Mouse (Mus musculus) gastrocnemius, postnatal 25 days (tissue): Measurements from ENCODE around the gene Rdh16f1. TPM values are rescaled to one million over a fixed set of nuclear protein-coding genes. Genes with fewer than 3 reads are reported as not detected.

ENCODE experiments used
- DNase-seq: peaks from one replicate; pipeline ENCODE4 v3.0.0; 2022
- long read RNA-seq, 2 experiments: library from polyadenylated mRNA; stranded (forward); transcript quantifications; one replicate each; pipeline ENCODE4 v2.0.0; 2021
- total RNA-seq, 2 experiments: library from RNA; stranded (reverse); gene quantifications; 1 replicate in 1 of 2; 2 replicates in 1 of 2; pipeline ENCODE4 v1.2.3; 2021

The Rdh16f1 gene
- not detected for total RNA-seq
- long read RNA-seq, experiment 1, partial matches to known transcripts = 0 of 1 reads
- long read RNA-seq, experiment 1, other reads (novel, unspliced or antisense) = 1 of 1 reads
- long read RNA-seq, experiment 2, partial matches to known transcripts = 0 of 2 reads
- long read RNA-seq, experiment 2, other reads (novel, unspliced or antisense) = 2 of 2 reads

DNA sequence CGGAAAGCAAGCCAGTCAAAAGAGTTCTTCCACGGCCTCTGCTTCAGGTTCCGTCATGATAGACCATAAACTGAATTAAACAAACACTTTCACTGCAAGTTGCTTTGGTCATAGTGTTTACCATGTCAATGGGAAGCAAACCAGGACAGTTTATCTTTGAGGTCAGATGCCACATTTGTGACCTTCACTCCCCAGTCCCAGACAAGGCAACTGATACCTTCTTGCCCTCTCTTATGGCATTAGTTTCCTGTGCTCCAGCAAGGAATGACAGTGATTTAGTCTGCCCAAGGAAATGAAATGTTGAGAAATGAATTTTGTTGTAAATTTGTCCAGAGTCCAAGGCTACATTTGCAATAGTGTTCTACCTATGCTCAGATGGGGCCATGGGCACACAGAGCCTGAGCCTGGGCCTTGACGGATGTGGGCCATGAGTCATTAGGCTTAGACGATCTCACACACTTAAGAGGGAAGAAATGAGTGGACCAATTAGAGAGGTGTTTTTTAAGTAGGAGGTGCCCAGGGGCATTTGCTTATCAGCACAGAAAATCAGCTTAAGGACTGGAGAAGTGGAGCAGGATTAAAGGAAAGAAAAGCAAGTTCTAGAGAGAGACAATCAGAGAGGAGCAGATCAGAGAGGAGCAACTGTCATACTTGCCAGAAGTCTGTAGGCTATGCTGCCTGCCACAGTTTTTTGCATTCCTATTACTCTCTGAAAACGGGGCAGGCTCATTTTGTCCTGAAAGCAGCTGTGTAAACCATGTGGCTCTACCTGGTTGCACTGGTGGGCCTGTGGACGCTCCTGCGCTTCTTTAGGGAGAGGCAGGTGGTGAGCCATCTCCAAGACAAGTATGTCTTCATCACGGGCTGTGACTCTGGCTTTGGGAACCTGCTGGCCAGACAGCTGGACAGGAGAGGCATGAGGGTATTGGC is at the start of gene Rdh16f1, which contains the start of gene Rdh1:
Gene Rdh16f1 (plus strand): TSS at position 607 of the 930 bp plus-strand sequence.
Gene Rdh1 (plus strand): TSS at position 541 of the 930 bp plus-strand sequence.
- DNase-seq = no peak

GRCm38 (mm10) chr10:127710331-127710730 is 49.3 kb upstream of the Rdh16f1 start:
- no peak for DNase-seq

DNA sequence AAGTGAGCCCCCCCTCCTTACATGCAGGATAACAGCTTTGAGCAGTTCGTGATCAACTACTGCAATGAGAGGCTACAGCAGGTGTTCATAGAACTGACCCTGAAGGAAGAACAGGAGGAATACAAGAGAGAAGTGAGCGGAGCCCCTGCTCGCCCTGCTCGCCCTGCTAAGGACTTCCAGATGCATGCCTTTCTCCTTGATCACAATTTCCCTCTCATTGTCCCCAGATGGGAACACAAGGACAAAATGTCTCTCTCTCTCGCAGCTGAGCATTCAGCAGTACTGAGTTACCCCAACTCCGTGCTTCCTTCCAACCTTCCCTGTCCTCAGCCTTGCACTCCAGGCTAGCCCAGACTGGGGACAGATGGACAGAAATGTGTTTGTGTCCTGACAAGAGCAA is 46.9 kb upstream of the Rdh16f1 start:
- DNase-seq = no peak

DNA sequence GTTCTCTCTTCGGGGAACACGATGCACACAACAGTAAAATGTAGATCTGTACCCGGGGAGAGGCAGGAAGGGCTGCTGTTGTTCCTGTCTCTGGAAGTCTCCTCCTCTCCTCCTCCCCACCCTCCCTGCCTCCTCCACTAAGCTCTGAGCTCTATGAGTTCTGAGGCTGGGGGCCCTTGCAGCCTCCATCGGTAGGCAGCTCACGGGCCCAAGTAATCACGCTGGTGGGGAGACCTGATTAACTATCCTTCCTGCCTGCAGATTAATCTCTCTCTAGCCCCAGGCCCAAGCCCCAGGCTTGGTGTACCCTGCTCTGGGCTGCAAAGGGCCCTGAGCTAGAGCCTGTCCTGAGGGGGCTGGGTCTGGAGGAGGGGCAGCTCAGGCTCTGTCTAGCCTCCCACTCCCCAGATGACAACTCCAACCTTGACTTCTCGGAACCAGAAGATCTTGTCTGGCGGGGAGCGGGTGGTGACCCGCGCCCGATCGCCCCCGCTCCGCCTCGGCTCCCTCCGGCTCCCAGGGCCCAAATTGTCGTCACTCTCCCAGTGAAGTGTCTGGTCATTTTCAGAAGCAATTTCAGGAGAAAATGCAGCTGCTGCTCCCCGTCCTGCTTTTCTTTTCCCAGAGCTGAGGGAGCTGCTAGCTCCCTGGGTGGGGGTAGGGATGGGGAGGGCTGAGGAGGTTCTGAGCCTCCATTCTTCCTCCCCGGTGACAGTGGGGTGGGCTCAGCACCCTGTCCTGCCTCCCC is 37.7 kb upstream of the Rdh16f1 start:
- DNase-seq = no peak

- DNase-seq = no peak
Measured at GRCm38 (mm10) chr10:127724178-127724577, 35.4 kb upstream of the Rdh16f1 start, which contains the start of gene Tac2. Gene Tac2, plus strand, starts transcription at chr10:127724478.

GRCm38 (mm10) chr10:127725136-127725535 is 34.5 kb upstream of the Rdh16f1 start:
- DNase-seq = no peak

DNA sequence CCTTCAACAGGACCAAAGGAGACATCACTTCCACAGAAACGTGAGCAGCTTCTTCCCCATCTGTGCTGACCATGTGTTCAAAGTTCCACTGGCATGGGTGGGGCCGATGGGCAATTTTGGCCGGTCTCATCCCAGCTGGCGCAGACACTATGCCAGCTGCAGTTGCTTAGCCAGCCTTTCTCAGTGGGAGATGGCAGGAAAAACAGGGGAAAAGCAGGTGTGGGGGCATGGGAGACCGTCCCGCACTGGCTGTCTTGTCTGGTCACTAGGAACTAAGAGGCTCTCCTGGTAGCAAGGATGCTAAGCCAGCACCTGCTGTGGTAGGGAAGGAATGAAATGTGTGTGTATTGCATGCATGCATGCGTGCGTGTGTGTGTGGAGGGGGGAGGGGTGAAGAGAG is 31.1 kb upstream of the Rdh16f1 start:
- DNase-seq = no peak

GRCm38 (mm10) chr10:127730285-127730932 is 29.2 kb upstream of the Rdh16f1 start:
- no peak for DNase-seq

- no peak for DNase-seq
Measured at GRCm38 (mm10) chr10:127730933-127731310, 28.7 kb upstream of the Rdh16f1 start.

DNA sequence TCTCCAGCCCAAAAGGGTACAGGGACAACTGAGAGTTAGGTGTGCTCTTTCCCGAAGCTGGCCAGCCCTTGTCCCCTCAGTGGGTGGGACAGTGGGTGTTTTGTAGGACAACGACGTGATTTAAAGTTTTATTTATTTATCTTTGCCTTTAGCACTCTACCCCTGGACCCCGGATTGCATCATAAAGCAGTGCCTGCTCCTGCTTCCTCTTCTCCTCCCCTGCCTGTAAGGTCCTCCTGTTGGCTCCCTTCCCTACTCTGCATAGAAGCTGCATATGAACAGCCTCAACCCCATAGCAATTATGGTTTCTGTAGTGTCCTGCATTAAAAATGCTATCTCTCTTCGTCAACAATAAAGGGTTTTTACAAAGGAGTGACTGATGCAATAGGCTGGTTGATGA is 28.2 kb upstream of the Rdh16f1 start:
- no peak for DNase-seq

DNA sequence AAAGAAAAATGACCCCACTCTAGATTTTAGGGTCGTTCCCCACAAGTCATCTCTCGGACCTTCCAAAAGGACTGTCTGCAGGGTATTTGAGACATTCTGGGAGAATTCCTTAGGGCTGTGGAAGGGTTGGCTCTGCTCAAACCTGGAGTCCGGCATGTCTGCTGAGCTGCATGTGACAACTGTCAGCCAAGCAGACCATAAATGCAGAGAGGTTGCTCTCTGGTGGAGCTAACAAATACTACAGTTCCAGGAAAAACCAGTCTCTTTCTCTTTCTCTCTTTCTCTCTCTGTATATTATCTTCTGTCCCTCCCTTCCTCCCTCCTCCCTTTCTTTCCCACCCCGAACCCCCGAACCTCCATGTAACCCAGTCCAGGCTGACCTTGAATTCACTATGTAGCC is 25.2 kb upstream of the Rdh16f1 start:
- DNase-seq = no peak

DNA sequence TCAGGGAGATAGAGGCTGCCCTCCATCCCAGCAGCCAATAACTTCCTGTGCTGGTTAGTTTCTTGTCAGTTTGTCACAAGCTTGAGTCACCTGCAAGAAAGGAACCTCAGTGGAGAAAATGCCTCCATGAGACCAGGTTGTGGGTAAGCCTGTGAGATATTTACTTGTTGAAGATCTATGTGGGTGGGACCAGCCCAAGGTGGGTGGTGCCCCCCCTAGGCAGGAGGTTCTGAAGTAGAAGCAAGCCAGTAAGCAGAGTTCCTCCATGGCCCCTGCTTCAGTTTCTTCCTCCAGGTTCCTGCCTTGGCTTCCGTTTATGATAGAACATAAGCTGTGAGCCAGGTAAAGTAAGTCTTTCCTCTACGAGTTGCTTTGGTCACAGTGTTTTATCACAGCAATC is 23.3 kb upstream of the Rdh16f1 start:
- DNase-seq = no peak

- no peak for DNase-seq
Measured at GRCm38 (mm10) chr10:127736916-127737315, 22.7 kb upstream of the Rdh16f1 start.

GRCm38 (mm10) chr10:127737552-127737951 is 22.0 kb upstream of the Rdh16f1 start:
- no peak for DNase-seq

- DNase-seq = no peak
Measured at GRCm38 (mm10) chr10:127738151-127738882, 21.3 kb upstream of the Rdh16f1 start.

GRCm38 (mm10) chr10:127739083-127739660 is 20.4 kb upstream of the Rdh16f1 start, which contains the start of gene Zbtb39:
Gene Zbtb39, plus strand, starts transcription at chr10:127739538.
- peak; percentile 75 for DNase-seq

DNA sequence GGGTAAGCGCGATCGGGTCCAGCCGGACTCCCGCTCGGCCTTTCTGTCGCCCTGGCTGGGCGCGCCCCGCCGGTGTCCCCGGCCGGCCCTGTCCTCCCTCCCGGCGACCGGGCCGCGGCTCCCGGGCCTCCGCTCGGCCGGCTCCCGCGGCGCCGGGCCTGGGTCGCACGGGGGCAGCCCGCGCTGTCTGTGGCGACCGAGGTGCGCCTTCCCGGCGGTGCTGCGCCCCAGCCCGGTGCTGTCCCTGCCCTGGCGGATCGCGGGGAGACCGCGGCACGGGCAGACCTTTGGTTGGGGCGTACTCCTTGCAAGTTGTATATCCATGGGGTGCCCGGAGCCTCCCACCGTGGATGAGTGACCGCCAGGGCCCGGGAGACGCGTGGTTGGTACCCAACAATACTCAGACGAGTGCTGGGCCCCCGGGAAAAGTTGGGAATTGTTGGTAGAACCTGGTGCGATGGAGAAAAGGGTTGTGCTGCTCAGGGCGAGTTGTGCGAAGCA is 19.9 kb upstream of the Rdh16f1 start:
- DNase-seq = no peak

- DNase-seq = no peak
Measured at GRCm38 (mm10) chr10:127744661-127745060, 14.9 kb upstream of the Rdh16f1 start.

DNA sequence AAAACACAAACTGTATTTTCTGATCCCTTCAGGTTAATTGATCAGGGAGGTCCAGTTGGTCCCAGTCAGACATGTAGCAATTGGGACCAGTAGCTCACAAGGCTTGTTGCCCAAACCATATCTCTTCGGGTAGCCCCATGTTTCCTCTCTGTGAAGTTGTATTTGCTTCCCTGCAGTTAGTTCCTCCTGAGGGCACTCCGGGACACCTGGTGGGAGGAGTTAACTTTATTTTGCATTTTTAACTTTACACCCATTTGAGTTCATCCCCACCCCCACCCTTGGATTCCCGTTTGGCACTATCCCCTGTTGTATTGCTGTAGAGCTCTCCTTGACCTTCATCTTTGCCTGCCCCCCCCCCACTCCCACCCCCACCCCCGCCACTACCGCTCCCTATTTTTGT is 13.7 kb upstream of the Rdh16f1 start:
- DNase-seq = no peak

DNA sequence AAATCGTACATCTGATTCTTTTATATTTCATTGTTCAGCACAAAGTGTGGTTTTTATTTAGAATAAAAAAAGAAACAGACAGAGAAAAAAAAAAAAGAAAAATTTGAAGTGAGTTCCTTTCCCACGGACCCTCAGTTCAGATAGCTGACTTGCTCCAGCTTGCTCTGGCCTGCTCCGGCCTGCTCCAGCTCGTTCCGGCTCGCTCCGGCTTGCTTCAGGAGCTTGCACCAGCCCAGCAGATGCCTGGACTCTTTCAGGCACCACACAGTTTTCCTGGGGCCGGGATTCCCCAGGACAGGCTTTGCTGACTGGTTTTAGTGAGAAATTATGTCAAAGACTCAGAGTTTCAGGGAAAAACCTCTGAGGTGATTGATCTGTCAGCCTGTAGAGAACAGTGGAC is 12.3 kb upstream of the Rdh16f1 start:
- DNase-seq = no peak
